Mouse (Mus musculus): ENCODE results near the gene Slco4c1.
A peak's percentile ranks its signal among the peaks of the same experiment; 100 is the strongest.

The Slco4c1 gene

GRCm38 (mm10) chr1:96871528-96872360 is at the start of gene Slco4c1:
Gene Slco4c1 (minus strand): TSS chr1:96872171.
- DNase-seq (ENCODE audit: low spot score in 2 of 2): peak; percentile 9 to 21

GRCm38 (mm10) chr1:96917333-96917732 is 45.4 kb upstream of the Slco4c1 start:
- DNase-seq (ENCODE audit: low spot score in 2 of 2): no peak

GRCm38 (mm10) chr1:96883788-96884187 is 11.8 kb upstream of the Slco4c1 start:
- no peak for DNase-seq (ENCODE audit: low spot score in 2 of 2)

- DNase-seq (ENCODE audit: low spot score in 2 of 2): no peak
These were observed 6.6 kb upstream of the Slco4c1 start for GRCm38 (mm10) chr1:96878572-96878971.

- no peak for DNase-seq (ENCODE audit: low spot score in 2 of 2)
These were observed 4.1 kb upstream of the Slco4c1 start for GRCm38 (mm10) chr1:96876076-96876475.

- no peak for DNase-seq (ENCODE audit: low spot score in 2 of 2)
These were observed 2.7 kb upstream of the Slco4c1 start for GRCm38 (mm10) chr1:96874636-96875035.

- DNase-seq (ENCODE audit: low spot score in 2 of 2): no peak
These were observed 356 bp upstream of the Slco4c1 start for GRCm38 (mm10) chr1:96872361-96872693.

GRCm38 (mm10) chr1:96870764-96871307 is 1.1 kb downstream of the Slco4c1 start:
- DNase-seq (ENCODE audit: low spot score in 2 of 2): no peak

- no peak for DNase-seq (ENCODE audit: low spot score in 2 of 2)
These were observed 3.2 kb downstream of the Slco4c1 start for GRCm38 (mm10) chr1:96868722-96869121.

GRCm38 (mm10) chr1:96866002-96866401 is 6.0 kb downstream of the Slco4c1 start:
- no peak for DNase-seq (ENCODE audit: low spot score in 2 of 2)

GRCm38 (mm10) chr1:96864120-96864519 is 7.9 kb downstream of the Slco4c1 start:
- DNase-seq (ENCODE audit: low spot score in 2 of 2): no peak

GRCm38 (mm10) chr1:96859995-96860684 is 11.8 kb downstream of the Slco4c1 start:
- no peak for DNase-seq (ENCODE audit: low spot score in 2 of 2)

- no peak for DNase-seq (ENCODE audit: low spot score in 2 of 2)
These were observed 18.4 kb downstream of the Slco4c1 start for GRCm38 (mm10) chr1:96853541-96853940.

GRCm38 (mm10) chr1:96849101-96849500 is 22.9 kb downstream of the Slco4c1 start:
- no peak for DNase-seq (ENCODE audit: low spot score in 2 of 2)

GRCm38 (mm10) chr1:96848606-96849005 is 23.4 kb downstream of the Slco4c1 start:
- no peak for DNase-seq (ENCODE audit: low spot score in 2 of 2)

- DNase-seq (ENCODE audit: low spot score in 2 of 2): peak in 1 of 2 experiments; percentile 20
These were observed 25.2 kb downstream of the Slco4c1 start for GRCm38 (mm10) chr1:96846727-96847126.

- no peak for DNase-seq (ENCODE audit: low spot score in 2 of 2)
These were observed 66.7 kb downstream of the Slco4c1 start for GRCm38 (mm10) chr1:96805287-96805727.

GRCm38 (mm10) chr1:96801595-96801994 is 70.4 kb downstream of the Slco4c1 start:
- no peak for DNase-seq (ENCODE audit: low spot score in 2 of 2)

GRCm38 (mm10) chr1:96794690-96795089 is 77.3 kb downstream of the Slco4c1 start:
- DNase-seq (ENCODE audit: low spot score in 2 of 2): no peak

- DNase-seq (ENCODE audit: low spot score in 2 of 2): no peak
These were observed 77.7 kb downstream of the Slco4c1 start for GRCm38 (mm10) chr1:96794290-96794689.

- no peak for DNase-seq (ENCODE audit: low spot score in 2 of 2)
These were observed 82.7 kb downstream of the Slco4c1 start for GRCm38 (mm10) chr1:96789268-96789667.

- no peak for DNase-seq (ENCODE audit: low spot score in 2 of 2)
These were observed 97.8 kb downstream of the Slco4c1 start for GRCm38 (mm10) chr1:96774174-96774573.

GRCm38 (mm10) chr1:96773712-96774111 is 98.3 kb downstream of the Slco4c1 start:
- DNase-seq (ENCODE audit: low spot score in 2 of 2): no peak
